Mouse (Mus musculus): ENCODE measurements around the gene Cpsf6. TPM values are rescaled to one million over a fixed set of nuclear protein-coding genes. Genes with fewer than 3 reads are reported as not detected.

The Cpsf6 gene
- polyA plus RNA-seq, 1 experiment from 2014 or later, result 223 TPM

GRCm38 (mm10) chr10:117418668-117419237 lies 38.9 kb upstream of the Cpsf6 start:
- 50% methylated on average over 24 of the region's 24 CpGs for WGBS
- Histone ChIP-seq H3K27me3 (replicated peaks; ENCODE audit: low read depth, poor library complexity, severe bottlenecking) (peaks cover 27% of the 10 kb centered on the region), H3K27ac (replicated peaks) (no peak overlapping the region), H3K36me3 (replicated peaks) (no peaks in the 10 kb centered on the region), H3K4me1 (peaks cover 25% of the 10 kb centered on the region), H3K9me3 (no peaks in the 10 kb centered on the region), H3K4me3 (peak overlapping the region; percentile 40)
- DNase-seq (ENCODE audit: low spot score), result no peak

- H3K9me3 ChIP-seq, result no peaks in the 10 kb centered on the region
- peak overlapping the region; percentile 40 for H3K4me3 ChIP-seq
- H3K4me1 ChIP-seq, result peaks cover 31% of the 10 kb centered on the region
- H3K27me3 ChIP-seq (replicated peaks; ENCODE audit: low read depth, poor library complexity, severe bottlenecking), result peaks cover 22% of the 10 kb centered on the region
- H3K27ac ChIP-seq (replicated peaks), result 0 out of 2 replicates have a peak overlapping the region, but pooled peaks have one; percentile 1
- 31% methylated on average over 18 of the region's 18 CpGs for WGBS
- H3K36me3 ChIP-seq (replicated peaks), result no peaks in the 10 kb centered on the region
- peak; percentile 43 for DNase-seq (ENCODE audit: low spot score)
Measured at GRCm38 (mm10) chr10:117417772-117418667, 38.2 kb upstream of the Cpsf6 start.

- H3K27me3 ChIP-seq (replicated peaks; ENCODE audit: low read depth, poor library complexity, severe bottlenecking), result peaks cover 22% of the 10 kb centered on the region
- no peaks in the 10 kb centered on the region for H3K36me3 ChIP-seq (replicated peaks)
- peaks cover 31% of the 10 kb centered on the region for H3K4me1 ChIP-seq
- no peaks in the 10 kb centered on the region for H3K9me3 ChIP-seq
- 0 out of 2 replicates have a peak overlapping the region, but pooled peaks have one; percentile 1 for H3K27ac ChIP-seq (replicated peaks)
- H3K4me3 ChIP-seq, result peak overlapping the region; percentile 40
- WGBS, result 59% methylated on average over 9 of the region's 9 CpGs
- no peak for DNase-seq (ENCODE audit: low spot score)
Measured at GRCm38 (mm10) chr10:117417470-117417767, 37.6 kb upstream of the Cpsf6 start.

GRCm38 (mm10) chr10:117416636-117417469 lies 37.0 kb upstream of the Cpsf6 start:
- H3K4me1 ChIP-seq, result peaks cover 36% of the 10 kb centered on the region
- H3K9me3 ChIP-seq, result no peaks in the 10 kb centered on the region
- no peak for DNase-seq (ENCODE audit: low spot score)
- H3K27me3 ChIP-seq (replicated peaks; ENCODE audit: low read depth, poor library complexity, severe bottlenecking), result peaks cover 22% of the 10 kb centered on the region
- H3K4me3 ChIP-seq, result peak overlapping the region; percentile 40
- 0 out of 2 replicates have a peak overlapping the region, but pooled peaks have one; percentile 1 for H3K27ac ChIP-seq (replicated peaks)
- 85% methylated on average over 16 of the region's 16 CpGs for WGBS
- no peaks in the 10 kb centered on the region for H3K36me3 ChIP-seq (replicated peaks)

GRCm38 (mm10) chr10:117416095-117416494 lies 36.3 kb upstream of the Cpsf6 start:
- WGBS, result 90% methylated on average over 9 of the region's 9 CpGs
- Histone ChIP-seq H3K36me3 (replicated peaks) (no peaks in the 10 kb centered on the region), H3K9me3 (no peaks in the 10 kb centered on the region), H3K4me3 (no peak overlapping the region), H3K27ac (replicated peaks) (no peak overlapping the region), H3K27me3 (replicated peaks; ENCODE audit: low read depth, poor library complexity, severe bottlenecking) (peaks cover 20% of the 10 kb centered on the region), H3K4me1 (peaks cover 42% of the 10 kb centered on the region)
- no peak for DNase-seq (ENCODE audit: low spot score)

- no peaks in the 10 kb centered on the region for H3K9me3 ChIP-seq
- no peaks in the 10 kb centered on the region for H3K36me3 ChIP-seq (replicated peaks)
- no peak overlapping the region for H3K4me3 ChIP-seq
- peaks cover 47% of the 10 kb centered on the region for H3K4me1 ChIP-seq
- peaks cover 17% of the 10 kb centered on the region for H3K27me3 ChIP-seq (replicated peaks; ENCODE audit: low read depth, poor library complexity, severe bottlenecking)
- no peak overlapping the region for H3K27ac ChIP-seq (replicated peaks)
- DNase-seq (ENCODE audit: low spot score), result no peak
- WGBS, result 96% methylated on average over 6 of the region's 6 CpGs
Measured at GRCm38 (mm10) chr10:117415364-117416057, 35.7 kb upstream of the Cpsf6 start.

GRCm38 (mm10) chr10:117414726-117415125 lies 34.9 kb upstream of the Cpsf6 start:
- Histone ChIP-seq H3K9me3 (no peaks in the 10 kb centered on the region), H3K27me3 (replicated peaks; ENCODE audit: low read depth, poor library complexity, severe bottlenecking) (peaks cover 10% of the 10 kb centered on the region), H3K27ac (replicated peaks) (no peak overlapping the region), H3K4me1 (peaks cover 47% of the 10 kb centered on the region), H3K36me3 (replicated peaks) (no peaks in the 10 kb centered on the region), H3K4me3 (no peak overlapping the region)
- no peak for DNase-seq (ENCODE audit: low spot score)
- 80% methylated on average over 1 of the region's 1 CpGs for WGBS

- WGBS, result 75% methylated on average over 13 of the region's 13 CpGs
- no peaks in the 10 kb centered on the region for H3K9me3 ChIP-seq
- H3K27me3 ChIP-seq (replicated peaks; ENCODE audit: low read depth, poor library complexity, severe bottlenecking), result peaks cover 7% of the 10 kb centered on the region; the same call in 1 of the 2 replicates
- H3K4me1 ChIP-seq, result peaks cover 46% of the 10 kb centered on the region
- no peak for DNase-seq (ENCODE audit: low spot score)
- no peaks in the 10 kb centered on the region for H3K36me3 ChIP-seq (replicated peaks)
- H3K4me3 ChIP-seq, result no peak overlapping the region
- H3K27ac ChIP-seq (replicated peaks), result no peak overlapping the region
Measured at GRCm38 (mm10) chr10:117413562-117414527, 34.0 kb upstream of the Cpsf6 start.

GRCm38 (mm10) chr10:117412474-117413057 lies 32.8 kb upstream of the Cpsf6 start:
- DNase-seq (ENCODE audit: low spot score), result no peak
- peaks cover 36% of the 10 kb centered on the region for H3K4me1 ChIP-seq
- no peak overlapping the region for H3K27ac ChIP-seq (replicated peaks)
- H3K27me3 ChIP-seq (replicated peaks; ENCODE audit: low read depth, poor library complexity, severe bottlenecking), result 0 out of 2 replicates have a peak, but pooled peaks cover 3% of the 10 kb centered on the region
- no peak overlapping the region for H3K4me3 ChIP-seq
- 84% methylated on average over 7 of the region's 7 CpGs for WGBS
- H3K9me3 ChIP-seq, result no peaks in the 10 kb centered on the region
- no peaks in the 10 kb centered on the region for H3K36me3 ChIP-seq (replicated peaks)

- no peak overlapping the region for H3K27ac ChIP-seq (replicated peaks)
- no peaks in the 10 kb centered on the region for H3K9me3 ChIP-seq
- H3K36me3 ChIP-seq (replicated peaks), result no peaks in the 10 kb centered on the region
- H3K4me3 ChIP-seq, result no peak overlapping the region
- DNase-seq (ENCODE audit: low spot score), result peak; percentile 38
- WGBS, result 39% methylated on average over 16 of the region's 16 CpGs
- peaks cover 29% of the 10 kb centered on the region for H3K4me1 ChIP-seq
- H3K27me3 ChIP-seq (replicated peaks; ENCODE audit: low read depth, poor library complexity, severe bottlenecking), result no peaks in the 10 kb centered on the region
Measured at GRCm38 (mm10) chr10:117411716-117412473, 32.1 kb upstream of the Cpsf6 start.
